Mouse (Mus musculus): ENCODE measurements around the gene Tulp1.
A peak's percentile ranks its signal among the peaks of the same experiment; 100 is the strongest.
"Not testable (repeated sequence)": the region's sequence is repeated elsewhere in the genome, so short reads cannot be mapped to it uniquely, and the experiment has no call there.

The Tulp1 gene

GRCm38 (mm10) chr17:28368449-28368848, 3.4 kb upstream of the Tulp1 start:
- peak; percentile 86 for DNase-seq (ENCODE audit: low spot score)

- DNase-seq (ENCODE audit: low spot score) = peak; percentile 43
These were observed 1.5 kb downstream of the Tulp1 start for GRCm38 (mm10) chr17:28363507-28363906.

- peak; percentile 52 for DNase-seq (ENCODE audit: low spot score)
These were observed 2.2 kb downstream of the Tulp1 start for GRCm38 (mm10) chr17:28362653-28363292.

- DNase-seq (ENCODE audit: low spot score) = no peak
These were observed 2.9 kb downstream of the Tulp1 start for GRCm38 (mm10) chr17:28361921-28362652.

- no peak for DNase-seq (ENCODE audit: low spot score)
These were observed 4.3 kb downstream of the Tulp1 start for GRCm38 (mm10) chr17:28360531-28361277.

- not testable (repeated sequence) for DNase-seq (ENCODE audit: low spot score)
These were observed 6.3 kb downstream of the Tulp1 start for GRCm38 (mm10) chr17:28358576-28359261.

GRCm38 (mm10) chr17:28355871-28356270, 9.2 kb downstream of the Tulp1 start:
- DNase-seq (ENCODE audit: low spot score) = no peak

- no peak for DNase-seq (ENCODE audit: low spot score)
These were observed 13.0 kb downstream of the Tulp1 start for GRCm38 (mm10) chr17:28352018-28352417.

- no peak for DNase-seq (ENCODE audit: low spot score)
These were observed 13.6 kb downstream of the Tulp1 start for GRCm38 (mm10) chr17:28351353-28351890.

GRCm38 (mm10) chr17:28350466-28351352, 14.3 kb downstream of the Tulp1 start, which contains the start of gene Tead3:
TSS of gene Tead3 (minus strand) at chr17:28350817.
- peak; percentile 85 for DNase-seq (ENCODE audit: low spot score)

GRCm38 (mm10) chr17:28349901-28350465, 15.0 kb downstream of the Tulp1 start:
- no peak for DNase-seq (ENCODE audit: low spot score)

- DNase-seq (ENCODE audit: low spot score) = no peak
These were observed 15.7 kb downstream of the Tulp1 start for GRCm38 (mm10) chr17:28349264-28349880.

GRCm38 (mm10) chr17:28348211-28348610, 16.8 kb downstream of the Tulp1 start:
- DNase-seq (ENCODE audit: low spot score) = no peak

GRCm38 (mm10) chr17:28347327-28347726, 17.7 kb downstream of the Tulp1 start:
- DNase-seq (ENCODE audit: low spot score) = no peak

- no peak for DNase-seq (ENCODE audit: low spot score)
These were observed 19.1 kb downstream of the Tulp1 start for GRCm38 (mm10) chr17:28345882-28346281.

GRCm38 (mm10) chr17:28345271-28345721, 19.7 kb downstream of the Tulp1 start:
- DNase-seq (ENCODE audit: low spot score) = no peak

- DNase-seq (ENCODE audit: low spot score) = no peak
These were observed 20.4 kb downstream of the Tulp1 start for GRCm38 (mm10) chr17:28344670-28345069.

GRCm38 (mm10) chr17:28344050-28344607, 20.9 kb downstream of the Tulp1 start:
- DNase-seq (ENCODE audit: low spot score) = no peak

- peak; percentile 72 for DNase-seq (ENCODE audit: low spot score)
These were observed 23.9 kb downstream of the Tulp1 start for GRCm38 (mm10) chr17:28341091-28341490.

GRCm38 (mm10) chr17:28340578-28340977, 24.4 kb downstream of the Tulp1 start:
- no peak for DNase-seq (ENCODE audit: low spot score)

All from embryo, embryonic 10.5 days (tissue).